Mouse (Mus musculus): ENCODE results near the gene Pxt1. TPM values are rescaled to one million over a fixed set of nuclear protein-coding genes. Genes with fewer than 3 reads are reported as not detected.

Pxt1 gene
- polyA plus RNA-seq, 1 experiment from 2014 or later: 0.92 TPM

DNA sequence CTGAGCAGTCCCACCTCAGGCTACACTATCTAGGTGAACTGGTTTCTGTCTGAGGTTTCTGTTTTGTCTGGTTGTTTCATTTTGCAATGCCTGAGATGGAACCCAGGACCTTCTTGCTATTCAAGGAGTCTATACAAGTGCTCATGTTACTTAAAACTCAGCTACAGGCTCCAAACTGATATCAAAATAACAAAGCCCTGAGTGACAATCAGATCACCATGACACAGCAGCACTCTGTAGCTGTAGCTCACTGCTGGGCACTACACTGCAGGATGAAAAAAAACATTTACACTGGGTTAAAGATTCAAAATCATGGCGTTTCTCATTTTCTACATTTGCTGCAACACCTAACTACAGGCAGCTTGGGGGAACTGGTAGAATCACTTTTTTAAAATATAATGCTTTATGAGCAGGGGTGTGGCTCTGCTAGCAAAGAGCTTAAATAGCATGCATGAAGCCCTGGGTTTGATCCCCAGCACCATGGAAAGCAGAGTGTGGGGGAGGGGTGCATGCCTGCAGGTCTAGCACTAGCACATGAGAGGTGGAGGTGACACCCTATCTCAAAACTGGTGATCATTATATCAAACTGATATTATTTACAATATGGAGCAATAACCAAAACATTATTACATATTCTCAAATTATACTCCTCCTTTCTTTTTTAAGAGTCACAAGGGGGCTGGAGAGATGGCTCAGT lies 41.2 kb upstream of the Pxt1 start:
- no peak for ATAC-seq (replicated peaks; ENCODE audit: low FRiP score)
- Histone ChIP-seq H3K27ac (ENCODE audit: low read depth, low read length) (no peak overlapping the region), H3K4me3 (ENCODE audit: low read depth, low read length) (no peak overlapping the region), H3K9ac (ENCODE audit: low read depth, low read length) (no peak overlapping the region), H3K4me1 (replicated peaks; ENCODE audit: control insufficient read depth, insufficient read depth, low read length) (no peaks in the 10 kb centered on the region), H3K27me3 (replicated peaks; ENCODE audit: control insufficient read depth, insufficient read depth, low read length) (no peaks in the 10 kb centered on the region), H3K4me2 (no peak overlapping the region), H3K36me3 (ENCODE audit: control insufficient read depth, insufficient read depth, low read length) (peaks cover 30% of the 10 kb centered on the region), H3K9me3 (ENCODE audit: control insufficient read depth, low read length) (no peaks in the 10 kb centered on the region)
- 91% methylated on average over 1 of the region's 1 CpGs for WGBS
- no peak for DNase-seq (ENCODE audit: low spot score)

DNA sequence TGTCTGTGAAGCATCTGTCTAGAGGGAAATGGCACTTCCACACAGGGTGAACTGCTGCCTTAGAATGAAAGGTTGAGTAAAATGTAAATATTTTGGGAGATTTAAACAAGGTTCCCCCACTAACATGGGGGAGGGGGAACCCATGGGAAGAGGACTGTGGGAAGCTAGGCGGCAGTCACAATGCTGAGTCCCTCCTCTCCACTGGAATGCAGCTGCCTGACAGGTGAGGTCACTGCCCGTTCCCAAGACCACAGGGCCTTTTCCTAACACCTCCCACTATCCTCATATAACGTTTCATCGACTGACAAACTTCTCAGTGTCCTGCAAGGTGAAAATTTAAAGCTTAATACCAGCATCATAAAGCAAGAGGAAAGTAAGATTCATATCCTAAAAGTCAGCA lies 39.0 kb upstream of the Pxt1 start:
- 49% methylated on average over 4 of the region's 4 CpGs for WGBS

DNA sequence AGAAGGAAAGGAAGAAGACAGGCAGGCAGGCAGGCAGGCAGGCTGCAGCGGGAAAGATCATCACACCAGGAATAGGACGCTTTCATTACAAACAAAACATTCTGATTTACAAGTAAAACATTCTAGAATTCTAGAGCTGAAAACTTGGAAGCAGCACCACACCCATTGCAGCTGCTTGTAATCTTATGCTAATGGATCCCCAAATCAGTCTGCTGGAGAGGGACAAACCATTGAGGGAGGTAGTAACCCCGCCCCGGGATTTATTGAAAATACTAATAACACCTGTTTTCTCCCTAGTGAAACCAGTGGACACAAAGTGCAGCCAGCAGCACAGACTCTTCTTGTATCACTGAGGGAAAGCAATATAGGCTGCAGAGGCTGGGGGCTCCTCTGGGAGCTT lies 37.4 kb upstream of the Pxt1 start:
- Histone ChIP-seq H3K9ac (ENCODE audit: low read depth, low read length) (no peak overlapping the region), H3K27me3 (replicated peaks; ENCODE audit: control insufficient read depth, insufficient read depth, low read length) (no peaks in the 10 kb centered on the region), H3K27ac (ENCODE audit: low read depth, low read length) (no peak overlapping the region), H3K9me3 (ENCODE audit: control insufficient read depth, low read length) (no peaks in the 10 kb centered on the region), H3K36me3 (ENCODE audit: control insufficient read depth, insufficient read depth, low read length) (peaks cover 25% of the 10 kb centered on the region), H3K4me3 (ENCODE audit: low read depth, low read length) (no peak overlapping the region), H3K4me1 (replicated peaks; ENCODE audit: control insufficient read depth, insufficient read depth, low read length) (no peaks in the 10 kb centered on the region), H3K4me2 (no peak overlapping the region)
- ATAC-seq (replicated peaks; ENCODE audit: low FRiP score): no peak
- DNase-seq (ENCODE audit: low spot score): no peak
- WGBS: 84% methylated on average over 4 of the region's 4 CpGs

More for the DNA sequence above, 39.0 kb upstream of the Pxt1 start:
- Histone ChIP-seq H3K27me3 (replicated peaks; ENCODE audit: control insufficient read depth, insufficient read depth, low read length) (no peaks in the 10 kb centered on the region), H3K9ac (ENCODE audit: low read depth, low read length) (no peak overlapping the region), H3K9me3 (ENCODE audit: control insufficient read depth, low read length) (no peaks in the 10 kb centered on the region), H3K4me1 (replicated peaks; ENCODE audit: control insufficient read depth, insufficient read depth, low read length) (no peaks in the 10 kb centered on the region), H3K27ac (ENCODE audit: low read depth, low read length) (no peak overlapping the region), H3K4me2 (no peak overlapping the region), H3K4me3 (ENCODE audit: low read depth, low read length) (no peak overlapping the region), H3K36me3 (ENCODE audit: control insufficient read depth, insufficient read depth, low read length) (peaks cover 27% of the 10 kb centered on the region; the same call in 1 of the 2 replicates)
- no peak for ATAC-seq (replicated peaks; ENCODE audit: low FRiP score)
- no peak for DNase-seq (ENCODE audit: low spot score)

DNA sequence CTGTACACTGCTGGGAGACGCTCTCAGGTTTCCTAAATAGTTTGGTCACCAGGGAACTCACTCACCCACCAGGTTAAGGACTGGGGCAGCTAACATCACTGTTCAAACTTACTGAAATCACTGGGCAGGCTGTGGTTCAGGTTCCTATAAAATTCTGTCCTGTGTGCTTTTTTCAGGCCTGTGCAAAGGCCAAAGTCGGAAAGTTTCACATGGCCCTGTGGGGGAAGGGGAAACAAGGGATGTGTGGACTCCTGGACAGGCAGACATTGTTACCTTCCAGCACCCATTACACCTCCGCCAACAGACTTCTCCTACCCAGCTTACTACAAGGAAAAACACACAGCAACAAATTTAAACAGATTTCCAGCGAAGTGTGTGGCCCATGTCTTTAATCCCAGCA lies 35.5 kb upstream of the Pxt1 start:
- Histone ChIP-seq H3K36me3 (ENCODE audit: control insufficient read depth, insufficient read depth, low read length) (peaks cover 31% of the 10 kb centered on the region), H3K9ac (ENCODE audit: low read depth, low read length) (no peak overlapping the region), H3K27me3 (replicated peaks; ENCODE audit: control insufficient read depth, insufficient read depth, low read length) (no peaks in the 10 kb centered on the region), H3K4me3 (ENCODE audit: low read depth, low read length) (no peak overlapping the region), H3K27ac (ENCODE audit: low read depth, low read length) (no peak overlapping the region), H3K9me3 (ENCODE audit: control insufficient read depth, low read length) (no peaks in the 10 kb centered on the region), H3K4me2 (no peak overlapping the region), H3K4me1 (replicated peaks; ENCODE audit: control insufficient read depth, insufficient read depth, low read length) (no peaks in the 10 kb centered on the region)
- no peak for ATAC-seq (replicated peaks; ENCODE audit: low FRiP score)
- 92% methylated on average over 4 of the region's 4 CpGs for WGBS
- DNase-seq (ENCODE audit: low spot score): no peak

DNA sequence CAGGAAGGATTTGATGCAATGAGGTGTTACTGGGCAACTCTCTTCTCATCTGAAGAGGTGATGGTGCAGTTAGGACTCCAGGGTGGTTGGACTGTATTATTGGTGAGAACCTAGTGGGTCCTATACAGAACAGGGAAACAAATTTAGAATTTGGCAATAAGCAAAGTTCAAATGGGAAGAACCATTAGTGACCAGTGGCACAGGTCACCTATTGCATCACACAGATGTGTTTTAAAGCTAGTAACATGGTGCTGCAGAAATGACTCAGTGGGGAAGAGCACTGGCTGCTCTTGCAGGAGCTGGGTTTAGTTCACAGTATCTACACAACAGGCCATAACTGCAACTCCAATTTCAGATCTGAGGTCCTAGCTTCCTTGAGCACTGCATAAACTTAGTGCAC lies 26.5 kb upstream of the Pxt1 start:
- Histone ChIP-seq H3K36me3 (ENCODE audit: control insufficient read depth, insufficient read depth, low read length) (peaks cover 37% of the 10 kb centered on the region), H3K4me2 (no peak overlapping the region), H3K27ac (ENCODE audit: low read depth, low read length) (no peak overlapping the region), H3K9me3 (ENCODE audit: control insufficient read depth, low read length) (no peaks in the 10 kb centered on the region), H3K9ac (ENCODE audit: low read depth, low read length) (no peak overlapping the region), H3K4me1 (replicated peaks; ENCODE audit: control insufficient read depth, insufficient read depth, low read length) (peaks cover 2% of the 10 kb centered on the region; the same call in 1 of the 2 replicates), H3K27me3 (replicated peaks; ENCODE audit: control insufficient read depth, insufficient read depth, low read length) (no peaks in the 10 kb centered on the region), H3K4me3 (ENCODE audit: low read depth, low read length) (no peak overlapping the region)
- ATAC-seq (replicated peaks; ENCODE audit: low FRiP score) (no peak), DNase-seq (ENCODE audit: low spot score) (no peak)

DNA sequence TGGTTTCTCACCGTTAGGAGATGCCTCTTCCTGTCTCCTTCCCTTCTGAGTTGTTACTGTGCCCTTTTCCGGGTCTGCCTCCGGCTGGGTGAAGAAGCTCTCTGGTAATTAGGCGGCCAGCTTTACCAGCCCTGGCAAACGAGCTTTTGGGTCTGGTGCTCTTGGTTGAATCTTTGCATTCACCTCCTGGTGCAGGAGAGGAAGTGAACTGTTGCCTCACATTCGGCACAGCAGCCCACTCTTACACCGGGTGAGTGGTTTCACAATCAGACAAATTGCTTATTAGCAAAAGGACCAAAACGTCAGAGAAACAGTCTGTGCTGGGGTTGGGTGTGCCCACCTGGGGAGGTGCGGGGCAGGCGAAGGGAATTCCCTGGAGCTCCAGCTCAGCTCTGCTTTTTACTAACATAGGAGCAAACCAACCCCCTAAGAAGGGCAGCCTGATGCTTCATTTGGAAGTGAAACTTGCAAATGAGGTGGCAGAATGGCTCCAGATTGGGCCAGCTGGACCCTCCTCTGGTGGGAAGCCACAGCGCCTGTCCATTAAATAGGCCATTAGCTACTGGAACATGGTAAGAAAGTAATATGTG lies 23.5 kb upstream of the Pxt1 start:
- DNase-seq (ENCODE audit: low spot score) (no peak), ATAC-seq (replicated peaks; ENCODE audit: low FRiP score) (no peak)
- Histone ChIP-seq H3K4me3 (ENCODE audit: low read depth, low read length) (no peak overlapping the region), H3K27me3 (replicated peaks; ENCODE audit: control insufficient read depth, insufficient read depth, low read length) (no peaks in the 10 kb centered on the region), H3K4me1 (replicated peaks; ENCODE audit: control insufficient read depth, insufficient read depth, low read length) (peaks cover 6% of the 10 kb centered on the region), H3K27ac (ENCODE audit: low read depth, low read length) (no peak overlapping the region), H3K4me2 (no peak overlapping the region), H3K9me3 (ENCODE audit: control insufficient read depth, low read length) (no peaks in the 10 kb centered on the region), H3K9ac (ENCODE audit: low read depth, low read length) (no peak overlapping the region), H3K36me3 (ENCODE audit: control insufficient read depth, insufficient read depth, low read length) (peaks cover 55% of the 10 kb centered on the region)
- 66% methylated on average over 11 of the region's 11 CpGs for WGBS

DNA sequence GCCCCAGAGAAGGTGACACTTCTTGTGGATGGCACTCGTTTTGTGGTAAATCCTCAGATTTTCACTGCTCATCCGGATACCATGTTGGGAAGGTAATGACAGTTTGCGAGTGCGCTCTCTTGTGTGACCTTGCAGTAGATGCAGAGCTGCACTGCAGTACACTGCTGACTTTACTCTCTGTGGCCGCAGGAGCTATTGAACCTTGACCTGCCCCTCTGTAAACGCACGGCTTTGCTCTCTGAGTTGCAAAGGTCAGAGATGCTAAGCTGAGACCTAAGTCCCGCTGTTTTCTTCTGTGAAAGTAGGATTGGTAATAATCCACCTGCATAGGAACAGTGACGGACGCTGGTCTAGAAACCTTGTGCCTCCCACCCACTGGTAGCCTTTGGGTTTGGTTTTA lies 18.0 kb upstream of the Pxt1 start:
- no peak for ATAC-seq (replicated peaks; ENCODE audit: low FRiP score)
- H3K4me1 ChIP-seq (replicated peaks; ENCODE audit: control insufficient read depth, insufficient read depth, low read length): peaks cover 21% of the 10 kb centered on the region
- peak overlapping the region; percentile 43; the same call in 1 of the 2 replicates for H3K27ac ChIP-seq (ENCODE audit: low read depth, low read length)
- H3K36me3 ChIP-seq (ENCODE audit: control insufficient read depth, insufficient read depth, low read length): peaks cover 56% of the 10 kb centered on the region
- H3K9ac ChIP-seq (ENCODE audit: low read depth, low read length): no peak overlapping the region
- no peak overlapping the region for H3K4me2 ChIP-seq
- 81% methylated on average over 10 of the region's 10 CpGs for WGBS
- DNase-seq (ENCODE audit: low spot score): no peak
- no peaks in the 10 kb centered on the region for H3K9me3 ChIP-seq (ENCODE audit: control insufficient read depth, low read length)
- no peak overlapping the region for H3K4me3 ChIP-seq (ENCODE audit: low read depth, low read length)
- no peaks in the 10 kb centered on the region for H3K27me3 ChIP-seq (replicated peaks; ENCODE audit: control insufficient read depth, insufficient read depth, low read length)

DNA sequence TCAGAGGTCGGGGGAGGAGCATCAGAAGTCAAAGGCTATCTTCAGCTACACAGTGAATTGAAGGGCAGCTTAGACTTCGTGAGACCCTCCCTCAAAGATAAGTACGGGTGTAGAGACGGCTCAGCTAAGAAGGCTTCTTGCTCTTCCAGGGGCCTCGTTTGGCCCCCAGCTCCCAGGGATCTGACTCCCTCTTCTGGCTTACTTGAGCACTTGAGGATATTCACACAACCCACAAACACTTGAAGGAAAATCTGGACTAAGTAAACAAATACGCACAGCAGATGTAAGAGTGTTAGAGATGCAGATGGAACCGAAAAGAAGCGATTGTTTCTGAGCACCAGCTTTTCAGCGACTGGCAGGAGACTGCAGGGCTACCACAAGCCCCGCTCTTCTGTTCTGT lies 17.0 kb upstream of the Pxt1 start:
- 59% methylated on average over 10 of the region's 10 CpGs for WGBS
- Histone ChIP-seq H3K36me3 (ENCODE audit: control insufficient read depth, insufficient read depth, low read length) (peaks cover 51% of the 10 kb centered on the region), H3K27me3 (replicated peaks; ENCODE audit: control insufficient read depth, insufficient read depth, low read length) (no peaks in the 10 kb centered on the region), H3K9me3 (ENCODE audit: control insufficient read depth, low read length) (no peaks in the 10 kb centered on the region), H3K9ac (ENCODE audit: low read depth, low read length) (no peak overlapping the region), H3K4me1 (replicated peaks; ENCODE audit: control insufficient read depth, insufficient read depth, low read length) (peaks cover 21% of the 10 kb centered on the region), H3K27ac (ENCODE audit: low read depth, low read length) (peak overlapping the region; percentile 25; the same call in 1 of the 2 replicates), H3K4me2 (no peak overlapping the region), H3K4me3 (ENCODE audit: low read depth, low read length) (no peak overlapping the region)
- DNase-seq (ENCODE audit: low spot score) (no peak), ATAC-seq (replicated peaks; ENCODE audit: low FRiP score) (no peak)

DNA sequence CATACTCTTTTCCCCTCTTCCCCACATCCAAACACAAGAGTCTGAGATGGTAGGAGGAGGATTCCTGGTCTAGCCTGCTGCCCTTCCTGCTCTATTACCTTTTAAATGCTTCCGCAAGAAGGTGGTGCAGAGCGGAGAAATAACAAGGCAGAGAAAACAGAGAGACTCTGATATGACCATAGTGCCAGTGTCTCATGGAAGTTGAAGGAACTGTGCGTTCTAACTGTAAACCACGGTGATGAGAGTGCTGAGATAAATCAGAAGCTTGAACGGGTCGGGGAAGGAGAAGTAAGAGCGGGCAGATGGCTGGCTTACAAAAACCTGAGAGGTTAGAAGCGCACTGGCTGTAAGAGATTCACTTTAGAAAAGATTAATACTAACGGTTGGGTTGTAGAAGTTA lies 10.8 kb upstream of the Pxt1 start:
- WGBS: 71% methylated on average over 9 of the region's 9 CpGs
- Histone ChIP-seq H3K27me3 (replicated peaks; ENCODE audit: control insufficient read depth, insufficient read depth, low read length) (no peaks in the 10 kb centered on the region), H3K36me3 (ENCODE audit: control insufficient read depth, insufficient read depth, low read length) (peaks cover 4% of the 10 kb centered on the region; the same call in 1 of the 2 replicates), H3K4me3 (ENCODE audit: low read depth, low read length) (peak overlapping the region; percentile 20; the same call in 1 of the 2 replicates), H3K9ac (ENCODE audit: low read depth, low read length) (no peak overlapping the region), H3K4me1 (replicated peaks; ENCODE audit: control insufficient read depth, insufficient read depth, low read length) (peaks cover 23% of the 10 kb centered on the region), H3K4me2 (peak overlapping the region; percentile 93), H3K27ac (ENCODE audit: low read depth, low read length) (no peak overlapping the region), H3K9me3 (ENCODE audit: control insufficient read depth, low read length) (no peaks in the 10 kb centered on the region)
- no peak for ATAC-seq (replicated peaks; ENCODE audit: low FRiP score)
- DNase-seq (ENCODE audit: low spot score): no peak

Measured in liver, embryonic 11.5 days (tissue).